Mouse (Mus musculus): Measurements from ENCODE around the gene Fancd2. TPM values are rescaled to one million over a fixed set of nuclear protein-coding genes. Genes with fewer than 3 reads are reported as not detected.

Gene Fancd2
- total RNA-seq (2014; fragmentation: Nextera tagmentation) (23.8 and 27.4 TPM in 2 replicates), total RNA-seq (2017) (28.2 and 33.2 TPM in 2 replicates)

DNA sequence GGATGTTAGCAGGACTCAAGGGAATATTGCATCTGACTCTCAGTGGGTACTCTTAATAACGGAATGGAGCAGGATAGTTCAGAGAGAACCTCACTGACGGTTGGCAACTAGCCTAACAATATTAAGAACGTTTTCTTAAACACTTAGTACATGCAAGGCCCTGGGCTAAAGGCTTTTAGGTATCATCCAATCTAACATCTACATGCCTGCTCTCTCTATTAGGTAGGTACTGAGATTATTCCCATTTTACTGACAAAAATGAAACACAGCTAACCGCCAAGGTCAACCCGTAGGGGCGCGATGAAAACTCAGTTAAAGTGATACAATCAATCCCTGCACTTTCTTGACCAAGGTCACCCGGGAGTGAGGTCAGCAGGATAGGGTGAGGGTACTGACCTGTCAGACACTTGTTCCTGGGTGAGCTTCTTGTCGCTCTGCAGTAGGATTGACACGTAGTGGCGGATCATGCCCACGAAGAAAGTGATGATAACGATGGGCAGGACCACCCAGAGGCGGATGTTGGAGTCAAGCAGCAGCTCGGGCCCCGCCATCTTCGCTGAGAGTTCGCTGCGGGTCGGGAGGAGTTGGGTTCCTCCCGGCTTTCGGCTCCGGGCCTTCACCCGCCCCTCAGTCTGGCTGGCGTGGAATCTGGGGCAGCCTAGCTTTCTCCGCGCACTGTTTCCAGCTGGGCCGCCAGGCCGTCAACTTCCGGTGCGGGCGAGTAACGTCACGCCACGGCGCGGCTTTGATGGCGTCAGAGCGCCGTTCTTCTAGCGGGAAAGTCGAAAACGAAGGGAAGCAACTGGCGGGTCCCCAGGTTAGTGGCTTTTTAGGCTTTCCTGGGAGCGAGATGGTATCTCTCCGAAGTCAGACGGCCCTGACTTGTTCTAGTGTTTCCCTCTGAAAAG is at the start of gene Fancd2, which contains the start of gene Emc3:
Fancd2 (plus strand) TSS at position 751 of the 908 bp plus-strand sequence.
Emc3 (minus strand) TSS at position 721 of the 908 bp plus-strand sequence.
- ATAC-seq (replicated peaks; ENCODE audit: poor library complexity, severe bottlenecking): peak; percentile 96

DNA sequence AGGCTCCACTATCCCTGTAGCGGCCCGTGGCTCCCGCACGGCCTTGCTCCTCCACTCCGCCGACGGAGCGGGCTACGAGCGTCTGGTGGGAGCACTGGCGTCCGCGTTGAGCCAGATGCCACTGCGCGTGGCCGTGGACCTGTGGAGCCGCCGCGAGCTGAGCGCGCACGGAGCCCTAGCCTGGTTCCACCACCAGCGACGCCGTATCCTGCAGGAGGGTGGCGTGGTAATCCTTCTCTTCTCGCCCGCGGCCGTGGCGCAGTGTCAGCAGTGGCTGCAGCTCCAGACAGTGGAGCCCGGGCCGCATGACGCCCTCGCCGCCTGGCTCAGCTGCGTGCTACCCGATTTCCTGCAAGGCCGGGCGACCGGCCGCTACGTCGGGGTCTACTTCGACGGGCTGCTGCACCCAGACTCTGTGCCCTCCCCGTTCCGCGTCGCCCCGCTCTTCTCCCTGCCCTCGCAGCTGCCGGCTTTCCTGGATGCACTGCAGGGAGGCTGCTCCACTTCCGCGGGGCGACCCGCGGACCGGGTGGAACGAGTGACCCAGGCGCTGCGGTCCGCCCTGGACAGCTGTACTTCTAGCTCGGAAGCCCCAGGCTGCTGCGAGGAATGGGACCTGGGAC is 48.9 kb upstream of the Fancd2 start:
- ATAC-seq (replicated peaks; ENCODE audit: poor library complexity, severe bottlenecking): peak; percentile 67

DNA sequence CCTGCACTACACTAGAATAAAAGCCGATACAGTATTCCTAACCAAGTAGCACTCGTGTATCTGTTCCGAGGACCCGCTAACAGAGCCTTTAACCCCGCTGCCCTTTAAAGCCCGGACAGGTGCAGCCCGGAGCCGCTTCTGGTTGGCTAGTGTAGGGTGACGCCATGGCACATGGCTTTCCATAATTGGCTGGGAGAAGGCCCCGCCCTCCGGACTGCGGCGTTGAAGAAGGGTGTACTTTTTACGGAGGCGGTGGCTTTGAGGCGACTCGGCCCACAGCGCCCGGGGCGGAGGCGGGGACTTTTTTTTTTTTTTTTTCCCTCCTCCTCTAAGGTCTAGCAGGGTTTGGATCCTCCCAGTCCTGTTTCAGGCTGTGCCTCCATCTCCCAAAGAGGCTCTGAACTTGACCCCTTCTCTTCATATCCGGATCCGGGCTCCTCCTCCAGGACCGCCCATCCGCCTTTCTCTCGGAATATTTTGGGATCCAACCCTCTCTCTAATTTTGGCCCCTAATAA is 48.3 kb upstream of the Fancd2 start, which contains the start of gene Creld1:
Creld1 (plus strand) TSS at position 198 of the 516 bp plus-strand sequence.
- peak; percentile 85 for ATAC-seq (replicated peaks; ENCODE audit: poor library complexity, severe bottlenecking)

DNA sequence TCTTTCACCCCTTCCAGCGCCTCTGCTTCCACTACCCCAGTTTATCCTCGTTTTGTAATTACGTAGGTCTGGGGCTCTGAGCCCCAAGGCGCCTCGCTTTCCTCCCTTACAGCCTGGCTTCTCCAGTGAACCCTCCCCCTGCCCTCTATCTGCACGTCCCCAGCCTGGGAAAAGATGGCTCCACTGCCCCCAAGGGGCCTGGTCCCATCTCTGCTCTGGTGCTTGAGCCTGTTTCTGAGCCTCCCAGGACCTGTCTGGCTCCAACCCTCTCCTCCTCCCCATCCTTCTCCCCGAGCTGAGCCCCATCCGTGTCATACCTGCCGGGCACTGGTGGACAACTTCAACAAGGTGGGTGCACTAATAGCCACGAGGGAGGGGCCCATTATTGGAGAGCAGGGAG is 47.8 kb upstream of the Fancd2 start:
- ATAC-seq (replicated peaks; ENCODE audit: poor library complexity, severe bottlenecking): 0 out of 2 replicates have a peak, but pooled peaks have one; percentile 10

DNA sequence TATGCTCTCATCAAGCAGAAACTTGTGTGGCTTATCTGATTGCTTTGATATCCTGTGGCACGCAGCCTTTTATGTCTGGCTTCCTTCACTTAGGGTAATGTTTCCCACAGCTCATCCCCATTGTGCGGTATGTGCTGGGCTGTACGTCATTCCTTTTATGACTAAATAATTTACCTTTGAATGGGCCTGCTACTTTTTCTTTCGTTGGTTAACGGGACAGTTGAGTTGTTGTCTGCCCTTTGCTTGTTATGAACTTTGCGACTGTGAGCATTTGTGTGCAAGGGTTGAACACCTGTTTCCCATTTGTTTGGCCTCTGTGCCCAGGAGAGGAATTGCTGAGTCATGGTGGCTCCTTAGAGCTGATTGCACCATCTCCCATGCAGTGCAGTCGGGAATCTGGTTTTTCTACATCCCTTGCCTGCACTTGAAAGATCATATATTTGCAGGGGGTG is 44.3 kb upstream of the Fancd2 start:
- ATAC-seq (replicated peaks; ENCODE audit: poor library complexity, severe bottlenecking): peak; percentile 24

DNA sequence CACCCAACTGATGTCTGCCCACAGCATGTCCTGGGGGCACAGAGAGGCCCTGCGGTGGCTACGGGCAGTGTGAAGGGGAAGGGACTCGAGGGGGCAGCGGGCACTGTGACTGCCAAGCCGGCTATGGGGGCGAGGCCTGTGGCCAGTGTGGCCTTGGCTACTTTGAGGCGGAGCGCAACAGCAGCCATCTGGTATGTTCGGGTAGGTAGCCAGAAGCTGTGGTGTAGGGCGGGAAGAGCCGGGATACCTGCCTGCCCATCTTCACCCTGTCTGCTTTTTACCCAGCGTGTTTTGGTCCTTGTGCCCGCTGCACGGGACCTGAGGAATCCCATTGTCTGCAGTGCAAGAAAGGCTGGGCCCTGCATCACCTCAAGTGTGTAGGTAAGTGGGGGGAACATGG is 42.1 kb upstream of the Fancd2 start:
- ATAC-seq (replicated peaks; ENCODE audit: poor library complexity, severe bottlenecking): no peak

GRCm38 (mm10) chr6:113492101-113492864 is 39.2 kb upstream of the Fancd2 start:
- ATAC-seq (replicated peaks; ENCODE audit: poor library complexity, severe bottlenecking): no peak

DNA sequence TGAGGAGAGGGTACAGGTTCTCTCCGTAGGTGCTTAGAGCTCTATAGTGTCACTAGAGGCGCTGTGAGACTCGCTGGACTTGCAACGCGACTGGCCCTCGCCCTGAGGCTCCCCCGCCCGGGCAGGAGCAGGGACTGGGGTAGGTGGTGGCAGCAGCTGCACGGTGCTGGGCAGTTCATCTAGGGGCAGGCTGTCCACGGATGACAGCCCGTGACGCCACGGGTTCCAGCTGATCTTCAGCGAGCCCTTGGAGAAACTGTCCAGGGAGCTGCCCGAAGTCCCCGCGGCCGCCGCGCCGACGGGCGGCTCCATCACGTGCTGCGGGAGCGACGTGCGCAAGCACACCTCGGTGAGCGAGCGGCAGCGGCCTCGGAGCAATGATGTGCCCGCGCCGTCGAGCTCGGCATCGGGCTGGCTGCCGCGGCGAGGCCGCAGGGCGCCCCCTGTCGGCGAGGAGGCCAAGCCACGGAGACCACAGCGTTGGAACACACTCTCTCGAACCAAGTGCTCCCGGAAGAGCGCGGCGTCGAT is 37.2 kb upstream of the Fancd2 start:
- ATAC-seq (replicated peaks; ENCODE audit: poor library complexity, severe bottlenecking): peak; percentile 81

DNA sequence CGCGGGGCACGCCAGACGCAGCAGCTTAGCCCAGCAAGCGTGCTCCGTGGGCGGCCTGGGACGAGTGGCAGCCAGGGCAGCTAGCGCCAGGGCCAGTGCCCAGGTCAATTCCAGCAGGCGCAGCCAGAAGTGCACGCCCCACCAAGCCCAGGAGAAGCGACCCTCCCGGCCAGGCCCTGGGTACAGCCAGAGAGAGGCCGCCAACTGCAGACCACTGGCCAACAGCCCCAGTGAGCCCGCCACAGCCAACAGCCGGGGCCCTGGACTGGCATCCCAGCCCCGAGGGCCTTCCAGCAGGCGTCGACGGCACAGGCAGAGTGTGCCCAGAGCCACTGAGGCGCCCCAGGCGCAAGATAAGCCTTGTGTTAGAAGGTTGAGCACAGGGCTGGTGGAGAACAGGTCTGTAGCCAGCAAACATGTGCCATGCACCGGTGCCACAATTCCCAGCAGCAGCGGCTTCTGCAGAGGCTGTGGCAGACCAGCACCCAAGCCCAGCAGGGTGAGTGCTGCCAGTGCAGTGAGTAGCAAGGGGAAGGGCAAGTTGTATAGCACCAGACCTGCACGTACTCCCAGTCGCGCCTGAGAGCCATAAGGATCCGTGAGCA is 36.3 kb upstream of the Fancd2 start:
- no peak for ATAC-seq (replicated peaks; ENCODE audit: poor library complexity, severe bottlenecking)

DNA sequence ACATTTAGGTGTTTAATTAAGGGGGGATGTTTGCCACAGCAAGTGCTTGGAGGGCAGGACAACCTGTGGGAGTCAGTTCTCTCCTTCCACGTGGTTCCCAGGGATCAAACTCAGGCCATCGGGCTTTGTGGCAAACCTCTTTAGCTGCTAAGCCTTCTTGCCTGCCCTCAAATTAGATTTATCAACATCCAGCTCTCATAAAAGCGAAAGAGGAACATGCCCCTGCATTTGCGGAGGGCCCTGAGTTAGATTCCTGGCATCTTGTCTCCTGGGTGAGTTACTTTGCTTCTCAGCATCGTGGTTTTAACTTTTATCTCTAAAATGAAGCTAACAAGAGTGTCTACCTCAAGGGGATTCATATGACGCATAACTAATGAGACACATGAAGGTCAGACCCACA is 32.1 kb upstream of the Fancd2 start:
- ATAC-seq (replicated peaks; ENCODE audit: poor library complexity, severe bottlenecking): no peak

DNA sequence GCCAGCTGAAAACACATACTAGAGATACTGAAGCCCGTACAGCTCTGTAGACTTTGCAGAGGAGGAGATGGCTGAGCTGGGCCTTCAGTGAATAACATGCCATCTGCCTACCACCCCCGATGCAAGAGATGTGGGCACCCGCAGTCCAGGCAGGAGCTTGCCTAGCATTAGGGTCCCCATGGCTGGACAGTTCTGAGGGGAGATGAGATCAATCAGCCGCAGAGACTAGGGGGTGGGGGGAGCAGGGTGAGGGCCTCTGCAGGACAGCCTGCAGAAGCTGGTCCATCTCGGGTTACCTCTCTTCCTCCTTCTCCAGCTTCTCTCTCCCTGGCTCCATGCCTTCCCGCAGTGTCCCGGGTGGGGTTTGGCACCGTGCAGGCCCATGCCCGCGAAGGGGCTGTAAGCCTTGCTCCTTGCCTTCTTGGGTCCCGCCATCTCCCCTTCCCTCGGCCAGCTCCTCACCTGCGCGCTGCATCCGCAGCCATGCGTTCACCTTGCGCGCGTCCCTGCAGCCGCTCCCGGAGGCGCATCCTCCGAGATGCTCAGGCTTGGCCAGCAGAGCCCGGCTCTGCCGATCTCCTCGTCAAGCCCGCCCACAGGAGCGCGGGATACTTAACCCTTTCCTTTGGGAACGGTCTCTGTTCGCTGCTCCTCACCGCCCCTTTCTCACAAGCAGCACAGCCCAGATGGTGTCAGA is 29.9 kb upstream of the Fancd2 start, which contains the start of gene Prrt3:
Prrt3 (minus strand) TSS at position 544 of the 697 bp plus-strand sequence.
- ATAC-seq (replicated peaks; ENCODE audit: poor library complexity, severe bottlenecking): peak; percentile 40

DNA sequence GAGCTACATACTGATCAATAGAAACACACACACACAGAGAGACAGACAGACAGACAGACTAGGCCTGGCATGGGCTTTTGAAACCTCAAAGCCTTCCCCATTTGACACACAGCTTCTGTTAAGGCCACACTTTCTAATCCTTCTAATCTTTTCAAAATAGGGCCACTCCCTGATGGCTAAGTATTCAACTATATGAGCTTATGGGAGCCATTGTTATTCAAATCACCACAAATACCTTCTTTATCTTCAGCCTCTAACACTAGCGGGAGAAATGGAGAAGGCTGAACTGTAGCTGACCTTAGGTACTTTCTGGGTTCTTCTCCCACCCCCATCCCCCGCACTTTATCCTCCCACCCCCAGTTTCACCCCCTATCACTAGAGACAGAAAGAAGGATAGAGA is 28.7 kb upstream of the Fancd2 start:
- no peak for ATAC-seq (replicated peaks; ENCODE audit: poor library complexity, severe bottlenecking)

- no peak for ATAC-seq (replicated peaks; ENCODE audit: poor library complexity, severe bottlenecking)
Observed at GRCm38 (mm10) chr6:113505689-113506088, 25.8 kb upstream of the Fancd2 start.

DNA sequence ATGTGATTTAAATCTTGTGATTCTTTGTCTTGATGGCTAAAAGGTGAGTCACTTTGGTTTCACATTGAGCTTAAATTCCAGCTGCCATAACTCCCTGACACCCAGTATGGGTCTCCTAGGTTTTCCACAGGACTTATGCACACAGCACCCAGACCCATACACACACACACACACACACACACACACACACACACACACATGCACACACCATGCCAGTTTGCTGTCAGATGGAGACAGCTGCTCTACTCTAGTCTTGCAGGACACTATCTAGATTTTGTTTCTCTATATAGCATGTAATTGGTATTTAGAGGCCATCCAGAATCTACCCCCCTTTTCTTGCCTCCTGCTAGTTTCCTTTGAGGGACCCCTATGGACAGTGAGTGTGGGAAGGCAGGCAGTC is 24.4 kb upstream of the Fancd2 start:
- ATAC-seq (replicated peaks; ENCODE audit: poor library complexity, severe bottlenecking): no peak

DNA sequence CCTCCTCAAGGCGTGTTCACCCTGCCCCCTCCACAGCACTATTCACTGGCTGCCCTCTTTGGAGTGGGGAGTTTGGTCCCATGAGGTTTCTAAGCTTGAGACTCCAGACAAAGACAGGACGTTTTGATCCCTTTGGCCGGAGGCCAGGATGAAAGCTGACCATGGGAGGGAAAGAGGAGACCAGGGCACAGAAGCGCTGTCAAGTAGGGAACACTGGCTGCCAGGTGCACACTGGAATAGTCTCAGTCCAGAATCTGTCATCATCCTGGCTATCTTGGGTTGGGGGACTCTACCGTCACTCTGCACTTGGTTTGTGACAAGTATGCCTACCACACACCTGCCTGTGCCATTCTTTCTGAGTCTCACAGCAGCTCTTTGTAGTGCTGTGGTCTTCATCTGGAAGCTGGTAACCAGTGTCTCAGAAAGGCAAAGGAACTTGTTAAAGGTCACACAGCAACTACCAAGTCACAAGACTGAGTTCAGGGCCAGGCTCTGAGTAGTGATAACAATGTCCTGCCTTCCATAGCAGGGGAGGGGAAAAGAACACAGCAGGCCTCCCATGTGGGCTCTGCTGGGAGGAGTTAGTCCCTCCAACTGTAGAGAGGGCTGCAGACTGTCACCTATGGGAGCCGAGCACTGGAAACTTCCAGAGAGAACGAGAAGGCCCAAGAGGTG is 23.1 kb upstream of the Fancd2 start:
- ATAC-seq (replicated peaks; ENCODE audit: poor library complexity, severe bottlenecking): no peak

DNA sequence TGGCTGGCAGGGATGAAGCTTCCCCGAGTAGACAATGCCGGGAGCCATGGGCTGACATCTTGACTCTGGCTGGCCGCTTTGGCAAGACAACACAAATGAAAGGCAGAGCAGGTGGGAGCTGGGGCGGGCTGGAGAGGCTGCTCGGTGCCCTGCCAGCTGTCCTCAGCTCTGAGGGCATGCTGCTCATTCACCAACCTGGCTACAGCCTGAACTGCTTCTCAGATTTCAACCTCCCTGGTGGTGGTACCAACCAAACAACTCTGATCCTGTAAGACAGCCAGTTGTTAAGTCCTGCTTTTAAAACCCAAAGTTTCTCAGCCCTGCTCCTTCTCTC is 22.6 kb upstream of the Fancd2 start:
- no peak for ATAC-seq (replicated peaks; ENCODE audit: poor library complexity, severe bottlenecking)

DNA sequence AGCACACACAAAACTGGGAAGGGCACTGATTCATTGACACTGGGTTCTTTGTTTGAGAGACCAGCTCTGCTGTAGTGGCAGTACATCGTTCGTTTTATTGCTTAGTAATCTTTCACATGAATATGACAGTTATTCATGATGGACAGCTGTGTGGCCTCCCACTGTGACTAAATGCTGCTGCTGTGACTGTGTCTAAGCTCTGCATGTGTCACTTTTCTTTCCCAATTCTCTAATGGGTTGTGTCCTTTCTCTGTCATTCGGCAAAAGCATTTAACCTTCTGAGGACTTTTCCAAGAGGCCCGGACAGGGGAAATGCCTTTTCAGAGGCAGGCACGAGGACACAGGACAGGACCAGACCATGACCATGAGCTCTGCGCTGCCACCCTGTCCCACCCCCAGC is 17.5 kb upstream of the Fancd2 start:
- ATAC-seq (replicated peaks; ENCODE audit: poor library complexity, severe bottlenecking): no peak

DNA sequence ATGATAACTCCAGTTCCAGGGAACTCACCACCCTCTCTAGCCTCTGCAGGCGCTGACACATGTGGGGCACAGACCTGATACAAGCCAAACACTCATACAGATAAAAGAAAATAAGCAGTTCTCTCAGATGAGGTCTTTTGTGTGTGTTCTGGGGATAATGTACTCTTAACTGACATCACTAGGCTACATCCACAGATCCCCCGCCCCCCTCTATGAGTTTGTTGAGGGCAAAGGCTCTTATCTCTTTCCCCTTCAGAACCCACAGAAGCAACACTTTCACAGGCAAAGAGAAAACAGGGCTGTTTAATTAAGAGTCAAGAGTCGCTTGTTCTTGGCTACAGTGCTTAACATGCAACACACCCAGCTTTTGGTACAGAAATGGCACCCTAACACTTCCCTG is 16.9 kb upstream of the Fancd2 start:
- ATAC-seq (replicated peaks; ENCODE audit: poor library complexity, severe bottlenecking): no peak

Measured in granulocyte monocyte progenitor cell, adult 5-6 weeks (primary cell).